Mouse (Mus musculus) ES-E14 (cell line): Measurements from ENCODE around the gene Cel.

Source experiments
- CHD2 ChIP-seq: IDR thresholded peaks from 2 replicates; pipeline ENCODE4 v1.6.1; 2014; ENCODE audit warnings: mild to moderate bottlenecking, low read depth, low read length, inconsistent platforms
- HCFC1 ChIP-seq: IDR thresholded peaks from 2 replicates; pipeline ENCODE4 v1.6.1; 2012; ENCODE audit warnings: low read length, inconsistent platforms, borderline replicate concordance; ENCODE audit not compliant: insufficient read depth
- MAFK ChIP-seq: IDR thresholded peaks from 2 replicates; pipeline ENCODE4 v1.6.1; 2014; ENCODE audit warnings: mild to moderate bottlenecking, low read depth, low read length, inconsistent platforms; ENCODE audit not compliant: insufficient read depth
- ZC3H11A ChIP-seq: IDR thresholded peaks from 2 replicates; pipeline ENCODE4 v1.6.1; 2012; ENCODE audit warnings: low read depth, mild to moderate bottlenecking, inconsistent platforms, low read length, borderline replicate concordance
- ZNF384 ChIP-seq: IDR thresholded peaks from 2 replicates; pipeline ENCODE4 v1.6.1; 2012; ENCODE audit warnings: low read depth, low read length, inconsistent platforms

GRCm38 (mm10) chr2:28585730-28586129, 22.5 kb upstream of the Cel start:
- TF ChIP-seq ZC3H11A = no peak
- no peak for TF ChIP-seq CHD2
- no peak for TF ChIP-seq ZNF384
- no peak for TF ChIP-seq MAFK
- TF ChIP-seq HCFC1 = no peak
